Mouse (Mus musculus) midbrain, embryonic 11.5 days (tissue): ENCODE data around the gene Dek. TPM values are rescaled to one million over a fixed set of nuclear protein-coding genes. Genes with fewer than 3 reads are reported as not detected.

Source experiments
- ATAC-seq: fragments of 200-750 bp; cut with Nextera tagmentation; 2 replicates; pipeline ENCODE4 v1.8.0; 2017; ENCODE audit warnings: moderate TSS enrichment, moderate library complexity; ENCODE audit not compliant: low FRiP score
- DNase-seq: peaks from one replicate; pipeline ENCODE4 v3.0.0; 2015; ENCODE audit warnings: low spot score; ENCODE audit errors: missing footprints
- H3K27ac ChIP-seq: fragments of 300-500 bp; sonication (generic); 2 replicates; pipeline ENCODE4 v1.5.1; 2014; ENCODE audit warnings: low read depth, low read length
- H3K27me3 ChIP-seq: fragments of 300-500 bp; sonication (generic); 2 replicates; pipeline ENCODE4 v1.6.1; 2014; ENCODE audit warnings: mild to moderate bottlenecking, low read length, moderate library complexity, mixed read lengths; ENCODE audit not compliant: control insufficient read depth, insufficient read depth
- H3K36me3 ChIP-seq: fragments of 300-500 bp; sonication (generic); 2 replicates; pipeline ENCODE4 v1.6.1; 2014; ENCODE audit warnings: mild to moderate bottlenecking, low read length, moderate library complexity, mixed read lengths; ENCODE audit not compliant: control insufficient read depth, insufficient read depth
- H3K4me1 ChIP-seq: fragments of 300-500 bp; sonication (generic); 2 replicates; pipeline ENCODE4 v1.6.1; 2014; ENCODE audit warnings: low read length; ENCODE audit not compliant: control insufficient read depth, insufficient read depth
- H3K4me2 ChIP-seq: fragments of 300-500 bp; sonication (generic); 2 replicates; pipeline ENCODE4 v1.6.1; 2014; ENCODE audit warnings: mild to moderate bottlenecking, moderate library complexity
- H3K4me3 ChIP-seq: fragments of 300-500 bp; sonication (generic); 2 replicates; pipeline ENCODE4 v1.5.1; 2014; ENCODE audit warnings: low read depth, low read length
- H3K9ac ChIP-seq: fragments of 300-500 bp; sonication (generic); 2 replicates; pipeline ENCODE4 v1.6.1; 2014; ENCODE audit warnings: low read length
- H3K9me3 ChIP-seq: fragments of 300-500 bp; sonication (generic); 2 replicates; pipeline ENCODE4 v1.6.1; 2016; ENCODE audit warnings: low read length; ENCODE audit not compliant: control insufficient read depth
- WGBS: fragments of 180-500 bp; shearing (Covaris S2); extraction: QIAGEN DNeasy Blood & Tissue Kit; methylation state at CpG from one replicate; pipeline ENCODE4 v1.1.7; 2014; 5-methylcytosine and 5-hydroxymethylcytosine counted together
- polyA plus RNA-seq: library from polyadenylated mRNA; unstranded; fragments of >200 nt; fragmentation: Nextera tagmentation; extraction: Ambion mirVana; gene quantifications from 2 replicates; pipeline ENCODE4 v1.2.1, GENCODE M21; 2014

Gene Dek
- polyA plus RNA-seq, 1 experiment from 2014 or later, result 409 TPM

GRCm38 (mm10) chr13:47142764-47143163 lies 36.8 kb upstream of the Dek start:
- H3K36me3 ChIP-seq, result no peaks in the 10 kb centered on the region
- no peaks in the 10 kb centered on the region for H3K4me1 ChIP-seq
- no peak for ATAC-seq

DNA sequence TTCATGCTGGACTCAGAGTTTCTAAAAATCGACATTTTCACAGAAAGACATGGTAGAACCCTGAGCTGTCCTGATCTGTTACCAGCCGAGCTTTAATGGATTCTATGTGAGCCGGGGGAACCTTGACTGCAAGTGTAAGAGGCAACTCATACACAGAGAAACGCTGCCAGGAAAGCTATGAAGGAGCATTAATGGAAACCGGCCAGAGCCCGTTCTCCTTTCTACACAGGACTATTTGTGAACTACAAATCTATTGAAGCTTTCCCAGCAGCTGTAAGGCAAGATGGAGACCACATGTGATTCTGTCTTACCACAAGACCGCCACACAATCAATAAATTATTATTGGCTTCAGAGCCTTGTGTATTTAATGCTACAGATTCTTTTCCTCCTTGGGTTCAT lies 29.7 kb upstream of the Dek start:
- Histone ChIP-seq H3K9ac (no peak overlapping the region), H3K4me3 (no peak overlapping the region), H3K27me3 (no peaks in the 10 kb centered on the region), H3K9me3 (no peaks in the 10 kb centered on the region), H3K4me1 (no peaks in the 10 kb centered on the region), H3K27ac (no peak overlapping the region), H3K36me3 (no peaks in the 10 kb centered on the region), H3K4me2 (no peak overlapping the region)
- ATAC-seq, result no peak
- 90% methylated on average over 7 of the region's 7 CpGs for WGBS
- DNase-seq, result no peak

More at GRCm38 (mm10) chr13:47142764-47143163, 36.8 kb upstream of the Dek start:
- 82% methylated on average over 6 of the region's 6 CpGs for WGBS
- Histone ChIP-seq H3K4me3 (no peak overlapping the region), H3K9ac (no peak overlapping the region), H3K27ac (no peak overlapping the region), H3K9me3 (no peaks in the 10 kb centered on the region), H3K27me3 (no peaks in the 10 kb centered on the region), H3K4me2 (no peak overlapping the region)
- DNase-seq, result no peak

DNA sequence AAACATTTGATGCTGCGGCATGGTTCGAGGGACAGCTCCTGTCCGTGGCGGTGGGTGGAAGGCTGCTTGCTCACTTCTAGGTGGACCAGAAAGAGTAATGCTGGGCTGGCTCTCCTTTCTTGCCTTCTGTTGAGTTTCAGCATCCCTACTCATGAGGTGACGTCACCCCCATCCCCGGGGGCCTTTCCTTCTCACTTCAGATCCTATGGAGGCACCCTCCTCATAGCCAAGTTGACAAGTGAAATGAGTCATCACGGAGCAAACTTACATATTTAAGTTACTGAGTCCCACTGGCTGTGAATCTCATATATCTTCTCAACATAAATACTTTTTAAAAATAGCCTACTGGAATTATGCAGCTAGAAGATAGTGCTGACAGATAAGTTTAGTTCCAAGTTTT lies 28.8 kb upstream of the Dek start:
- no peak overlapping the region for H3K9ac ChIP-seq
- H3K9me3 ChIP-seq, result no peaks in the 10 kb centered on the region
- no peak overlapping the region for H3K4me2 ChIP-seq
- H3K4me3 ChIP-seq, result no peak overlapping the region
- no peaks in the 10 kb centered on the region for H3K27me3 ChIP-seq
- DNase-seq, result no peak
- no peaks in the 10 kb centered on the region for H3K4me1 ChIP-seq
- no peak for ATAC-seq
- WGBS, result 98% methylated on average over 7 of the region's 7 CpGs
- H3K27ac ChIP-seq, result no peak overlapping the region
- H3K36me3 ChIP-seq, result no peaks in the 10 kb centered on the region

- Histone ChIP-seq H3K4me1 (no peaks in the 10 kb centered on the region), H3K27me3 (no peaks in the 10 kb centered on the region), H3K4me3 (no peak overlapping the region), H3K36me3 (no peaks in the 10 kb centered on the region), H3K9ac (no peak overlapping the region), H3K4me2 (no peak overlapping the region), H3K9me3 (no peaks in the 10 kb centered on the region), H3K27ac (no peak overlapping the region)
- DNase-seq (no peak), ATAC-seq (no peak)
- 94% methylated on average over 8 of the region's 8 CpGs for WGBS
These were observed 27.1 kb upstream of the Dek start for GRCm38 (mm10) chr13:47133058-47133457.

DNA sequence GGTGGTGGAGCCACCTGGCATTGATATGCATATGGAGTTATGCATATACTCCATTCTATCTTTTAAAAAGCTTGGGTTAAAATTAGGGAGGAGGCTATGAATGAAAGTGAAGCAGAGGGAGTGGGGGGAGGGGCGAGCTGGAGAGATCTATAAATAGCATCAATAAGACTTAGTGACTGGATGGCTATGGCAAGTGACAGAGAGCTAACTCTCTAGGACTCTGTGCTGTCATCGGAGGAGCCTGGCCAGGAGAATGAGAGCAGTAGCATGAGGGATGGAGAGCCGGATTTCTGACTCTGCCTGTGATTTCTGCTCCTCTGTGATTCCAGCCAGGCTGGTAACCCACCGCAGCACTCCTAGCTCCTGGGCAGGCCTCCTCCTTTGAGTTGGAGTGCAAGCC lies 23.1 kb upstream of the Dek start:
- no peak overlapping the region for H3K9ac ChIP-seq

DNA sequence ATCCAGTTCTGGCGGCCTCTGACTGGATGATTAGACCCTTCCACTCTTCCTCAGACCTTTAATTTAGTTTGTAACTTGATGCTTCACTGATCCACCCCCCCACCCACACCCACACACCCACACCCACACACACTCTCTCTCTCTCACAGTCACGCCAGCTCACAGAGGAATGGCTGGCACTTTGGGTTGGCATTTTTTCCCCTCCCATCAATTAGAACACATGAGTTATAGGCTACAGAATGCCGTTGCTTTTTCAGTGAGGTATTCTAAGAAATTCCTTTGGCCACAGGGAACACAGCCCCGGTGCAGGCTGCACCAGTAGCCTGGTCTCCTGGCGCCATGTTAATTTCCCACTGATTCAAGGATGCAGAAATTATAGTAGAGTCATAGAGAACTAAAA lies 19.6 kb upstream of the Dek start:
- peaks cover 27% of the 10 kb centered on the region for H3K27me3 ChIP-seq
- peaks cover 7% of the 10 kb centered on the region for H3K4me1 ChIP-seq
- H3K27ac ChIP-seq, result no peak overlapping the region
- DNase-seq (no peak), ATAC-seq (no peak)
- H3K4me3 ChIP-seq, result no peak overlapping the region
- H3K36me3 ChIP-seq, result no peaks in the 10 kb centered on the region
- no peak overlapping the region for H3K4me2 ChIP-seq
- no peak overlapping the region for H3K9ac ChIP-seq
- 79% methylated on average over 5 of the region's 5 CpGs for WGBS
- no peaks in the 10 kb centered on the region for H3K9me3 ChIP-seq

More for the DNA sequence above, 23.1 kb upstream of the Dek start:
- Histone ChIP-seq H3K27me3 (no peaks in the 10 kb centered on the region), H3K4me1 (no peaks in the 10 kb centered on the region), H3K9me3 (no peaks in the 10 kb centered on the region), H3K36me3 (no peaks in the 10 kb centered on the region), H3K4me3 (no peak overlapping the region), H3K4me2 (no peak overlapping the region), H3K27ac (no peak overlapping the region)
- no peak for DNase-seq
- ATAC-seq, result no peak
- WGBS, result 70% methylated on average over 4 of the region's 4 CpGs

- DNase-seq, result no peak
- H3K36me3 ChIP-seq, result no peaks in the 10 kb centered on the region
- no peaks in the 10 kb centered on the region for H3K9me3 ChIP-seq
- ATAC-seq, result no peak
- no peak overlapping the region for H3K4me3 ChIP-seq
- no peak overlapping the region for H3K4me2 ChIP-seq
- peaks cover 27% of the 10 kb centered on the region for H3K27me3 ChIP-seq
- WGBS, result 89% methylated on average over 6 of the region's 6 CpGs
- H3K27ac ChIP-seq, result no peak overlapping the region
- H3K4me1 ChIP-seq, result peaks cover 7% of the 10 kb centered on the region
- no peak overlapping the region for H3K9ac ChIP-seq
These were observed 19.0 kb upstream of the Dek start for GRCm38 (mm10) chr13:47124986-47125385.

DNA sequence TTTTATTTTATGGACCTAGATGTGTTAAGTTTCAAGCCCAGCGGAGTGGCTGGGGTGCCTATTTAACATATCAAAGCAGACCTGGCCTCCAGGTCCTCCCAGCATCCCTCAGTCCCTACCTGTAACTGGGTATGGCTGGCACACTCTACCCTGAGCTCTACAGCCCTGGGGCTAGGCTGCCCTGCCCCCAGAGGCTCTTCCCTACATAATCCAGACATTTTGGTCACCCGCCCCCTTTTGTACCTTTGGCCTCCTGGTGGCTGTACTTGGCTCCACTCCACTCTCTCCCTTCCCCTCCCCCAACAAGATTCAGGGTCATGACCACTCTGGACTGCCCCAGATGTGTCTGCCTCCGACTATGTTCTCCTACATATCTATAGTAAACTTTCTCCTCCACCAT lies 18.4 kb upstream of the Dek start:
- peaks cover 27% of the 10 kb centered on the region for H3K27me3 ChIP-seq
- 39% methylated on average over 3 of the region's 3 CpGs for WGBS
- no peak overlapping the region for H3K27ac ChIP-seq
- no peak overlapping the region for H3K4me3 ChIP-seq
- no peaks in the 10 kb centered on the region for H3K9me3 ChIP-seq
- no peak overlapping the region for H3K9ac ChIP-seq
- DNase-seq (no peak), ATAC-seq (no peak)
- H3K4me1 ChIP-seq, result peaks cover 7% of the 10 kb centered on the region
- no peak overlapping the region for H3K4me2 ChIP-seq
- no peaks in the 10 kb centered on the region for H3K36me3 ChIP-seq

GRCm38 (mm10) chr13:47122537-47123430 lies 16.8 kb upstream of the Dek start, which contains the start of gene Rnf144b:
Gene Rnf144b, plus strand, starts transcription at chr13:47122656.
- 1% methylated on average over 55 of the region's 55 CpGs for WGBS
- Histone ChIP-seq H3K9ac (peak within 1 kb of the TSS; percentile 57), H3K27me3 (peaks cover 27% of the 10 kb centered on the region), H3K4me3 (peak within 1 kb of the TSS; percentile 51), H3K27ac (no peak within 1 kb of the TSS), H3K9me3 (no peaks in the 10 kb centered on the region), H3K4me2 (peak within 1 kb of the TSS; percentile 98), H3K4me1 (peaks cover 7% of the 10 kb centered on the region), H3K36me3 (no peaks in the 10 kb centered on the region)
- ATAC-seq (no peak), DNase-seq (peak; percentile 95)
